Mouse (Mus musculus) liver, postnatal 0 days (tissue): ENCODE measurements around the gene Klf11.

Experiments used
- CTCF ChIP-seq: sonication (generic); IDR thresholded peaks from 2 replicates; pipeline ENCODE4 v1.5.1; 2016; ENCODE audit warnings: antibody characterized with exemption, low read depth
- EP300 ChIP-seq: IDR thresholded peaks from 2 replicates; pipeline ENCODE4 v1.6.1; 2016; ENCODE audit warnings: antibody characterized with exemption, low read depth, mild to moderate bottlenecking

DNA sequence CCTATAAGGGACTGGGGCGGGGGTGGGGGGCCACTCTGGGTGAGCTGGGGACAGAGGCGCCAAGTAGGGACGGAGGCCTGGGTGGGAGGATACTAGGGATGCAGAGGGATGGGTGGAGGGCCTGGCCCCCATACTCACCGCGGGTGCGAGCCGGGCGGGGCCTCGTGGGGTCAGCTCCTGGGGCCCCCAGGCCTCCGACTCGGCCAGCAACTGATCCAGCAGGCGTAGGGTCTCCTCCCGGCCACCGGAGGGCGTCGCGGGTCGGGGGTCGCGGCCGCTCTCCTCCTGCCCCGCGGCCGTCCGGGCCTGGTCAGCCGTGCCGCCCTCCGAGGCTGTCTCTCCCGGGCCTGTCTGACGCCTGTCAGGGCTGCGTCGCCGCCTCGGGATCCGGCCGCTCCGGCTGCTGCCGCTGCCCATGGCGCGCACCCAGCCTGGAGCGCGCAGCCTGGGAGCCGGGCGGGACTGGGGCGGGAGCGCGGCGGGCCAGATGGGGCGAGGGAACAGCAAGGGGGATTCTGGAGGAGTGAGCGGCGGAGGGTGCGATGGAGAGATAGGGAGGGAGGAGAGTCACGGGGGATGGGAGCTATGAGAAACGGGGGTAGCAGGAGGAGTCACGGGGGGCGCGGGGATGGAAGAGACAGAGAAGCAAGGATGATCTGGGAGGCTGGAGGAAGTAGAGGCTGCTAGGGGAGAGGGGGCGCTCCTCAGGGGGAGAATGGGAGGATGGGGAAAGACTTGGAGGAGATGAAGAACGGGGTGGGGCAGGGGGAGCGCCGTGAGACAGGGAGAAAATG is 29.6 kb downstream of the Klf11 start:
- TF ChIP-seq CTCF: no peak
- no peak for TF ChIP-seq EP300
